Mouse (Mus musculus) adrenal gland, postnatal 36 days (tissue): ENCODE results near the gene Mfsd4b3. TPM values are rescaled to one million over a fixed set of nuclear protein-coding genes. Genes with fewer than 3 reads are reported as not detected.
"Not testable (repeated sequence)": the region's sequence is repeated elsewhere in the genome, so short reads cannot be mapped to it uniquely, and the experiment has no call there.

Experiments
- DNase-seq, 2 experiments: peaks; one replicate each; pipeline ENCODE4 v3.0.0; 2021; ENCODE audit warnings: mixed read lengths in 1 of 2
- long read RNA-seq, 2 experiments: library from polyadenylated mRNA; stranded (forward); transcript quantifications; one replicate each; pipeline ENCODE4 v2.0.0; 2021; ENCODE audit warnings: borderline sequencing depth in 2 of 2
- total RNA-seq, 2 experiments: library from RNA; stranded (reverse); gene quantifications; 2 replicates each; pipeline ENCODE4 v1.2.3; 2021

Mfsd4b3 gene
- 1 to 10 TPM; 2.8 to 9.5 TPM for total RNA-seq
- long read RNA-seq, experiment 1, transcript Mfsd4b3-201 (4 exons, 1,787 nt): major isoform, 10 of 17 reads
- long read RNA-seq, experiment 1, partial matches to known transcripts: 0 of 17 reads
- long read RNA-seq, experiment 1, other reads (novel, unspliced or antisense): 7 of 17 reads
- long read RNA-seq, experiment 2: 0 reads

DNA sequence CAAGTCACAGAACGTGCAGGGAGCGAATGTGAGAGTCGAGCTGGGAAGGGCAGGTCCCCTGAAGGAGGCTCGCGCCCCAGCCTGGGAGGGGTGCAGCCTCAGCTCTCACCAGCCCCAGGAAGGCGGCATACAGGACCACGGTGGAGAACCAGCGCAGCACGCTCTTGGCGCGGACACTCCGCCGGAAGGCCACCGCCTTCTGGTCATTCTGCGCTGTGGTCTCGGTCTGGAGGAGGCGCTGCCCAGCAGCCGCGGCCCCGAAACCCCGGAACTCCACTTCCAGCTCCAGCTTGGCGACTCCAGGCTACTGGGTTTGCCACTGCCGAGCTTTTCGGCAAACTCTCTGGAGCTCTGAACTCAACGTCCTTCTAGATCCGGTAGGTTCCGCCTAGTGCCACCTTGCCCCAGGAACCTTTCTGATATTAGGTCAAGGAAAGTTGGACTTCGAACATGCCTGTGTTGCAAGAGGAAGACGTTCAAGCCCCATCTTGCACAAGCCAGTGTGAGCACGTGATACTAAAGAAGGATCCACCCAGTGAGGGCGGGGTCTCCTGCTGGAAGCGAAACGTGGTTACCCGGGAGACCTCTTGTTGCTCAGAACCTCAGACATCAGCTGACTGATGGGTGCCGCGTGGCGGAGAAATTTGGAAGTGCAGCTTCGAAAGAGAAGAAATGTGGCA lies at the start of gene Mfsd4b3:
TSS of gene Mfsd4b3 (minus strand) at position 393 of the 680 bp plus-strand sequence.
- DNase-seq: peak; percentile 96

DNA sequence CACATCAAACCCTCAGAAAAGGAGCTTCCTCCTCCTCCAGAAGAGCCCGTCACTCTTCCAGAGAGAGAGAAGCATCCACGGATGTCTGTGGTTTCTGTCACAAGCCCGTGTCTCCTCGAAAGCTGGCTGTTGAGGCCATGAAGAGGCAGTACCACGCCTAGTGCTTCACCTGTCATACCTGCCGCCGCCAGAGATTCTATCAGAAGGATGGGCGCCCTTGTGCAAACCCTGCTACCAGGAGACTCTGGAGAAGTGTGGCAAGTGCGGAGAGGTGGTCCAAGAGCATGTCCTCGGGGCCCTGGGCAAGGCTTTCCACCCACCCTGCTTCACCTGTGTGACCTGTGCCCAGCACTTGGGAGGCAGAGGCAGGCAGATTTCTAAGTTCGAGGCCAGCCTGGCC lies 49.6 kb upstream of the Mfsd4b3 start:
- DNase-seq: no peak

DNA sequence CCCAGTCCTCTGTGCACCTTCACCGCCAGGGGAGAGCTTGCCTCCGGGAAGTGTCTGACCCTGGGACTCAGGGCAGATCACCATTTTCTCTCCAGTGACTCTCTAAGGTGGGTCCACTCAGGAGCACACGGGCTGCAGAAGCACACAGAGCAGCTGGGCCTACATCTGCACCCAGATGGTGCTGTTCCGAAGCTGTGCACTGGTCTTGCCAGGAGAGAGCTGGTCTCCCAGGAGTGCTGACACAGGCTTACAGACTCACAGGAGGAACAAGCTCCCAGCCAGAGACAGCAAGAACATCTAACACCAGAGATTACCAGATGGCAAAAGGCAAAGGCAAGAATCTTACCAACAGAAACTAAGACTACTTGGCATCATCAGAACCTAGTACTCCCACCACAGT lies 48.9 kb upstream of the Mfsd4b3 start:
- DNase-seq: not testable (repeated sequence)

DNA sequence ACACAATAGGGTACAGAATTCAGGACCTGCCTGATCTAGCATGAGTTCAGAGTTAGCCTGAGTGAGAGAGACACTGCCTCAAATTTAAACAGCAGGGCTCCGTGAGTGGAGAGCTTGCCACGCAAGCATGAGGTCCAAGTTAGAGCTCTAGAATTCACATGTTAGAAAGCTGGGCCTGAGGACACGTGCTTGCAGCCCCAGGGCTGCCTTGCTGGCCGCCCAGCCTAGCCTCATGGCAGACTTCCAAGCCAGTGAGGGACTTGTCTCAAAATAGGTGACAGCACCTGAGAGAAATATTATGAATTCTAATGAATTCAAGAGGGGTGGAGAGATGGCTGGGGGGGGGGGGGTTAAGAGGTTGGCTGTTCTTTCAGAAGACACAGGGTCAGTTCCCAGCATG lies 48.0 kb upstream of the Mfsd4b3 start:
- no peak for DNase-seq

DNA sequence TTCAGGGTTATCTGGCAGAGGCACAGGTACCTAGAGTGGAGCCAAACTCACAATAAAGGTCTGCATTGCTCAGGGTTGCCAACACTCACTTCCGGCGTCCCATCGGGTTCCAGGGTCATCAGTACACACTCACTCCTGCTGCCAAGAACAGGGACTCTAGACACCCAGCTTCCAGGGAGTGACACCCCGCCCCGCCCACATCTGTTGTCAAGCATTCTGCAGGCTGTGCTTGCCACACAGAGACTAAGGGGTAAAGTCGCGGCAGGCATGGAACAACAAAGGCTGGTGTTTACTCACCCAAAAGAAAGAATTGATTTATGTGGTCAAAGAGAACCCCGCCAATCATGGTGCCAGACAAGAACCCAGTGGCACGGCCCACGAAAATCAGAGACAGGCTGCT lies 47.0 kb upstream of the Mfsd4b3 start:
- peak in 1 of 2 experiments; percentile 18 for DNase-seq

DNA sequence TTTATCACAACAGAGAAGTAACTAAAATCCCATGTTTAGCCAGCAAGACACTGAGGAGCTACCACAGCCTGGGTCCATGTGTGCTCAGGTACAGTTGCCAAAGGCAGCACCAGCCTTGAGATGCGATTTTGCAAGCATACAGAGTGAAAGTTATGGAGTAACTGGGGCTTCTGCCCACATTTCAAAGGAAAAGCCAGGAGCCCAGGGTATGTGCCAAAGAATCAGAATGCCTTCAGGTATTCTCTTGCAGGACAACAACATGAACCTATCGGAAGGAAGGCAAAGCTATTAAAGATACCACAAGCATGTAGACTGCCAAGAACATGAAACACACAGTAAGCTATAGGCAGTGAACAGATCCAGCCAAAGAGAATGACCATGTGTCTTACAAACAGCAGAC lies 40.8 kb upstream of the Mfsd4b3 start:
- no peak for DNase-seq

DNA sequence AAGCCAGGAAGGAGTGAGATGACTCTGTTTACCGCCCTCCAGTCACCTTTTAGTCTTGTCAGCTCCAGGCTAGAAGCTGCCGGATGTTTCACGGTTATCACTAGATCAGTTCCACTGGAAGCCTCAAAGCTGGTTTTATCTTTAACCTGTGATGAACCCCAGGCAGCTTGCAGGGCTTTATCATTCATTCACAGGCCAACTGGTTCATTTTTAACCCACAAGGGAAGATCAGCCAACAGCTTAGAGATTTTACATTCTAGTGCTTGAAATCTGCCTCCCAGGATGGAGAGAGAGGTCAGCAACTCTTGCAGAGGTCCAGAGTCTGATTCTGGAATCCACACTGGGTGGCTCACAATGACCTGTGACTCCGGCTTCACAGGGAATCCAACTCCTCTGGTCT lies 31.2 kb upstream of the Mfsd4b3 start:
- no peak for DNase-seq

DNA sequence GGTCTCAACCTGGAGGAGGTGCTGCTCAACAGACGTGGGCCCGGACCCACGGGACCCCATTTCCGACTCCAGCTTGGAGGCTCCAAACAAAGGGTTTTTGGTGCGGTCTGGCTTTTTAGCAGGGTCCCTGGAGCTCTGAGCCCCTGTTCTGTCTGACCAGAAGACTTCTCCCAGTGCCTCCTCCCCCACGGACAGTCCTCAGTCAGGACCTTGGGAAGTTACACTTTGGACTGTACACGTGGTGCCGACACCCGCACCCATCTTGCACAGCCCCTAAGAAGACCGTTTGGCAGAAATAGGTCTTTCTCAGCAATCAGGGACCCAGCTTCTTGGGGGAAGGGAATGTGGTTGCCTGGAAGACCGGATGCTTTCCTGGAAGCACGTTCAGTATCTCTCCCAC lies 26.5 kb upstream of the Mfsd4b3 start, which contains the start of gene Mfsd4b5:
TSS of gene Mfsd4b5 (minus strand) at position 181 of the 400 bp plus-strand sequence.
- no peak for DNase-seq

DNA sequence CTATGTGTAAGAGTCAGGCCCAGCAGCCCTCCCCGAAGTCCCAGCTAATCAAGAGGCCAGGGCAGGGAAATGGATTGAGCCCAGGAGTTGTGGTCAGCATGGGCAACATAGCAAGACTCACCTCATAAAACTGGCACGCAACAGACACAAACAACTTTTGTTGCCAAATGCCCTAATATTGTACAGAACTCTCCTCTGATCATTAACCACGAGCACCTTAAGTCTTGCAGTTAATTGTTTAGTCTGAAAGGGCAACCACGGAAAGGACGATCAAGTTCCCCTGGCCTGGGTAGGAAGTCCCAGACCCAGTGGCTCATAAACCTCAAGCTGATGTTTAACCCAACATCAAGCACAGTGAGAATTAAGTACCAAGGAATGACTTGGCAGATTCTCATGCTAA lies 22.7 kb upstream of the Mfsd4b3 start:
- DNase-seq: no peak

DNA sequence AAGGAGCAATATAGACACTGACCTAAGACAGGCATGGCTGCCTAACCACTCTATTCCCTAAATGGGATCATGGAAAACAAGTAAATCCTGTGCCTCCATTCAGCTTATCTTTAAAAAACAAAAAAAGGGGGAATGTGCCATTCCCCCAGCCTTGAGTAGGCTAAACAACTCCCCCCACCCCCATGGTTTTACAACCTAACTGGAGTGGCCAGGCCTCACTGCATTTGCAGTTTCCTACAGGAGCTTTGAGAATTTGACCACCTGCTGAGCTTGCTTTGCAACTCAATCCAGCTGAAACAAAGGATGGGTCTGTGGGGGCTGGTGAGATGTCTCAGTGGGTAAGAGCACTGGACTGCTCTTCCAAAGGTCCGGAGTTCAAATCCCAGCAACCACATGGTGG lies 18.3 kb upstream of the Mfsd4b3 start:
- DNase-seq: no peak

DNA sequence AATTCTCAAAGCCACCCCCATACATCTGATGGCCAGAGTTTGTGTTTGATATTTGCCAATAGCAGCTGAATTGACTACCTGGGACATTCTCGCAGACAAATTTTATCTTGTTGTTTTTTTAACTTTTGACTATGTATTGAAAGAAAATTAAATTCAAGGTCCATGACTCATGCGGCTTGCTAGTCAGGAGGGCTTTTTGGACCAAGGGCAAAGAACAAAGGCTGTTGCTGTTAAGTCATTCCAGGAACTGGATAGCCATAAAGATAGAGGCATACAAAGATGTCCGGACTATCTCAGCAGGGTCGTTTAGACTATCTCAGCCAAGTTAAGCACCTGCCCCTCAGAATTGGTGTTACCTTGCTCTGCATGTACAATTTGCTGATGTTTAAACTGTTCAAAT lies 17.4 kb upstream of the Mfsd4b3 start:
- no peak for DNase-seq

DNA sequence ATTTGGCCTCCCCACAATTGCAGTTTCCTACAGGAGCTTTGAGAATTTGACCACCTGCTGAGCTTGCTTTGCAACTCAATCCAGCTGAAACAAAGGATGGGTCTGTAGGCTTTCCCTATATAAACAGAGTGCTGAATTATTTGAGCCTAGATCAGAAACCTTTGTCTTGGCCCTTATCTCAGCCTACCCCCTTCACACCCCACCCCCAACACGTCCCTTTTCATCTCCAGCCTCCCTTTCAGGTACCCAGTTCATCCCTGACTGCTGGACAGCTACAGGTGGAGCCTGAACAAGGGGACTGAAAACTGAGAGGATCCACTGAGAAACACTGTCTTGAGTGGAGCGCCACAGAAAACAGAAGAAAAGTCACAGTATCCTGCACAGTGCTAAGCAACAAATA lies 15.8 kb upstream of the Mfsd4b3 start:
- no peak for DNase-seq

DNA sequence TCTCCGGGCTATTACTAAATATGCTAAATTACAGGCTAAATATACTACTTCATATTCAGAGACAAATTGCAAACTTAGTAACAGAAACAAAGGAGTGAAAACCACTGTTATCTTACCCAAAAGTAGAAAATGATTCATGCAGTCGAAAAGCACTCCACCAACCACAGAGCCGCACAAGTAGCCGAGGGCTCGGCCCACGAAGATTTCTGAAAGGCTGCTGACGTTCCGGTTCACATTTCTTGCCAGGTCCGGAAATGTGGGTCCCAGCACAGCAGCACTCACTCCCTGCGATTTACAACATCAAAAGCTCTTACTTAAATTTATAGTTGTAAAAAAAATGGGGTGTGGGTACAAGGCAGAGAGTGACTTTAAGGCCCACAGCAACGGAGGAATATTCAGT lies 15.0 kb upstream of the Mfsd4b3 start:
- no peak for DNase-seq

DNA sequence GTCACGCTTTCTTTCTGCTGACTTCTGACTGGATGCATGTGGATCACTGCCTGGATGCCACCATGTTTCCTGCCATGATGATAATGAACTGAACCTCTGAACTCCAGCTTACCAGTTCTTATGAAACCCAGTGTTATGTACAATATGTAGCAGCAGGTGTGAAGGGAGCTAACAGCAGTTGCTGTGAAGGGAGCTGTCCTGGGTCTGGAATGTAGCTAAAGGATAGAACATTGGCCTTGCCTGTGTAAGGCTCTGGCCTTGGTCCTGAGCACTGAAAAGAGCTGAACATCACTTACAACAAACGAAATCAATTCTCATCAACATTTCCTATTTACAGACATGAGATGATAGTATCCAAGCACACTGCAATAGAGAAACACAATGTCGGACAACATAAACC lies 7.6 kb upstream of the Mfsd4b3 start:
- DNase-seq: peak in 1 of 2 experiments; percentile 7

DNA sequence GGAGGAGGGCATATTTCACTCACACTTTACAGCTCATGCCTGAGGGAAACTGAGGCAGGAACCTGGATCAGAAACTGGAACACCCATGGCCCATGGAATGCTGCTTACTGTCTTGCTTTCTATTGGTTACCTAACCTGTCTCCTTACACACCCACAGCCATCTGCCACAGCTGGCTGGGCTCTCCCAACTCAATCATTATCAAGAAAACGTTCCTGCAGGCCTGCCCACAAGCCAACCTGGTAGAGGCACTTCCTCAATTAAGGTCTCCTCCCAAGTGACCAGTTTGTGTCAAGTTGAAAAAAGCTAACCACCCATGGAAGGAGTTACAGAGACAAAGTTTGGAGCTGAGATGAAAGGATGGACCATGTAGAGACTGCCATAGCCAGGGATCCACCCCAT lies 2.0 kb upstream of the Mfsd4b3 start:
- no peak for DNase-seq

DNA sequence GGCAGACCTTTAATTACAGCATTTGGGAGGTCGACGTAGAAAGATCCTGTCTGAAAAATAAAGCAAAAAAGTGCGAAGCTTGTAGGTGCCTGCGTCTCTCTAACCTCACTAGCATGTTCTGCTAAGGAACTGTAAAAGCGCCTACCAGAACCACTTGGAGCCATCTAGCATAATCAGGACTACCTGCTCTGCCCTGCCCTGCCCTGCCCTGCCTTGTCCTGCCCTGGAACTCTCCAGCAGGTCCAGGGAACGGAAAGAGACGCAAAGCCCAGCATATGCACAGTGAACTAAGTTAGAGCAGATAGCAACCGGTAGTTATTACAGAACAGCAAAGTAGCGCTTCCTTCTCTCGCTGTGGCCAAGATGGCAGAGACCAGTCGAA lies 479 bp upstream of the Mfsd4b3 start:
- no peak for DNase-seq

DNA sequence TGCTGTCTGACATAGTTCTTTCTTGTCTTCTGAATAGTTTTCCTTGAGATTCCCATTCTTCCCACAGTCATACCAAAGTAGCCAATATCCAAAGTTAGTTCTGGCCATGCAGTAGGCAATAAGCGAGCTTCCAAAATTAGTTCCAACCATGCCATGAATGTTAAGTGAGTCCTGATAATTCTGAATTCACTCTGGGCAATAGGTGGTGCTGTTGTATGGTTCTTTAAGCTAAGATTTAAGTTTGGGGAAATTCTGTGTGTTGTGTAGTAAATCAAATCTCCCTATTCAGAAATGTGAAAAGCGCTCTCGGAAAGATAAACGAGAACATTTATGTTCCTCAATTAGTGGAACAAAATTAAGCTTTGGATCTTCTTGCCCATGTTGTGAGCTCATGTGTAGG lies 1.7 kb downstream of the Mfsd4b3 start:
- no peak for DNase-seq

DNA sequence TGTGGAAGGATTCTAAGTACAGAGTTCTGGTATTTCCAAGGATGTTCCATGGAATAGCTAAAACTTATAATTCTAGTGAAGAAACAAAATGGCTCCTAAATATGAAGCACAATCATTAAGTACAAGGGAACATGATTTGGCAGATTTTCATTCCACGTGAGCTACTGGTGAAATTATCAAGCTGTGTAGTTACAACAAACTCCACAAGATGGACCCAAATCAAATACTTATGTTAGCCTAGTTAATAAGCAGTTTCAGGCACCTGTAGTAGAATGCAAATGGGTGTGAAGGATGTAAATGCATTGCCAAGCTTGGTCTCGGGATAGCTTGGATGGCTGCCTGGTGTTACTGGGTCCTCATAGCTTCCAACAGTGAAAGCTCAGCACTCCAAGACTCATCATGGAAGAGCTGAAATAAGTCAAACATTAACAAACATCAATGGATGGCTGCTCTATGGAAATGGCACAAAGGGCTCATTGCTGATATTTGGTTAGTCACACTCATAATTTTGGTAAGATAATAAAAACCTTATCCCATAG lies 3.5 kb downstream of the Mfsd4b3 start:
- no peak for DNase-seq

DNA sequence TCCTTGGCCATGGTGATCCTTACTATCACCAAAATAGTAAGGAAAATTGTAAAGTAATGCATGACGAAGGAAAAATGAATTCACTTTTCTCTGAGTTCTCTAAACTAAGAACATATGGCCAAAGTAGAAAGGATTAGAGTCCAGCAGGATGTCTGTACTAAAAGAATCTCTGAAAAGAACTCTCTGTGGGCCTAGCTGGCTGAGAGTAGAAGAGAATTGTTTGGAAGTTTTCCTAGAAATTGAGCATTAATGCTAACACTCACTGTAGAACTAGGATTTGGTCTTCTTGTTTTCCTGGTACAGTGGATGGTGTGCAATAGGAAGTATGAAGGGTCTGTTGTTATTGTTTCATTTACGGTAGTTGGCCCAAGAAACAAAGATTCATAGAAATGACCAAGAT lies 4.8 kb downstream of the Mfsd4b3 start:
- no peak for DNase-seq

DNA sequence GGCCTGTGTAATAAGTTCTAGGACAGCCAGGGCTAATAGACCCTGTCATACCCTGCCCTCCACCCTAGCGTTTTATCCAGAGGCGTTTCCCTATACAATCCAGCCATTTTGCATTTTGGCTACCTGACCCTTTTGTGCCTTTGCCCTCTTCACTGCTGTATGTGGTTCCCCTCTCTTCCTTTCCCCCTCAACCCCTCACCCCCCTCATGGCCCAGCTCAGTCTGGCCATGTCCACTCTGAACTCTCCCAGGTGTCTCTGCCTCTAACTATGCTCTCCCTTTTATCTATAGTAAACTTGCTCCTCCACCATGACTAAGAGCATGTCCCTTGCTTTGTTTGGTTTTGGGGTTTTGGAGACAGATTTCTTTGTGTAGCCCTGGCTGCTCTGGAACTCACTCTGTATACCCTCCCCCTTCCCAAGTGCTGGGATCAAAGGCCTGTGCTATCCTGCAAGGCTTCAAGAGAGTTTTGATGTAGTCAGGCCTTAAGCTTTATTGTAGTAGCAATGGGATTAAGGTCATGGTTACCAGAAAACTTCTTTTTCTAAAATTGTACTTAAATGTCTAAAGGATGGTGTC lies 10.5 kb downstream of the Mfsd4b3 start:
- no peak for DNase-seq

DNA sequence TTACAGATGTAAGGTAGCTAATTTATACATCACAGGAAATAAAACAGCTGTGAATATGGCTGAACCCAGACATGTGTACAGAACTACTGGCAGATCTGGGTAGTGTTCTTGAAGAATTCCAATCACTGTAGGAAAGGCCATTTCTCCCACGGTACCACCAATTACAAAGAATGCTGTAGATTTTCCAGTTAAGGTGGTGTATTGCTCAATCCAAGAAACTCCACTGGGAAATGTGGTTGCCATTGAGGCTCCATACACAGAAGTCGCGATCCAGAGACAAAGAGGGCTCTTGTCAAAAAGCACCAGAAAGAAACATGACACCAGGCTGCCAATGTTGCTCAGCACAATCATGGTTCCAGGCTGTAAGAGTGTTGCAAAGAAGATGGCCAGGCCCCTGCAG lies 12.8 kb downstream of the Mfsd4b3 start:
- not testable (repeated sequence) for DNase-seq

DNA sequence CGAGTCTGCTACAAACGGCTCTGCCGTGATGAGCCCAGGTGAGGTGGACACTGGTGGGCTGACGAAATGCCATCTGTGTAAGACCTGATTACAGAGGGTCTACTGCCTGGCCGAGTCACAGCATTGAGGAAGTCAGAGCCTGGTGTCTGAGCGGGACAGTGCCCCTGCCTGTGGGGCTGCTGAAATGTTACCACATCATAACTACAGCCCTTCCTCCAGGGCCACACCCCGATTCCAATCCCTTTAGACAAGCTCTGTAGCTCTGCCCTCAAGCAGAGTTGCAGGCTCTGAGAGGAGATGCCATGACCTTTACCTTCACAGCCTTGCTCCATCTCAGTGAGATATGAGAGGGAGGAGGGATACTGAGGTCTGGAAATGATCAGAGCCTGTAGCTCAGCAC lies 23.4 kb downstream of the Mfsd4b3 start:
- DNase-seq: no peak

DNA sequence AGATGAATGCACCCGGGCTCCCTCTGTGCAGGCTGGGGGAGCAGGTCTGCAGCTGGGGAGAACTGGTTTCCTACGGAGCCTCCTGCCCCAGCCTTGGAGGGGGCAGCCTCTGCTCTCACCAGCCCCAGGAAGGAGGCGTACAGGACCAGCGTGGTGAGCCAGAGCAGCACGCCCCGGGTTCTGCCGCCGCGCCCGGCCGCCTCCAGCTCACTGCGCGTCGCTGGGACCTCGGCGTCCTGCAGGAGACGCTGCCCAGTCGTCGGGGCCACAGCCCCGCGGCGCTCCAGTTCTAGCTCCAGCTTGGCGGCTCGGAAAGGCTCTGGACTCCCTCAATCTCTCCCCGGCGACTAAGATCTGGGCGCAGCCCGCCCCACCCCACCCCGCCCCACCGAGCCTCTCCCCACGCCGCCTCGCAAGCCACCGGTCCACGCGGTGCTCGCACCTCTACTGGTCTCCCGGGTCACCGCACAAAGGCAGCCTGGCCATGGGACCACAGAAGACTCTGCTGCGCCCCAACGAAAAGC lies 33.3 kb downstream of the Mfsd4b3 start, which contains the start of gene Mfsd4b2:
TSS of gene Mfsd4b2 (minus strand) at position 308 of the 524 bp plus-strand sequence.
- DNase-seq: peak; percentile 38 to 43
